Mouse (Mus musculus) testis, postnatal 10 days (tissue): Measurements from ENCODE around the gene Tuba3a.

Source experiments
- DNase-seq: peaks from one replicate; pipeline ENCODE4 v3.0.0; 2021; ENCODE audit warnings: low spot score

Tuba3a gene

DNA sequence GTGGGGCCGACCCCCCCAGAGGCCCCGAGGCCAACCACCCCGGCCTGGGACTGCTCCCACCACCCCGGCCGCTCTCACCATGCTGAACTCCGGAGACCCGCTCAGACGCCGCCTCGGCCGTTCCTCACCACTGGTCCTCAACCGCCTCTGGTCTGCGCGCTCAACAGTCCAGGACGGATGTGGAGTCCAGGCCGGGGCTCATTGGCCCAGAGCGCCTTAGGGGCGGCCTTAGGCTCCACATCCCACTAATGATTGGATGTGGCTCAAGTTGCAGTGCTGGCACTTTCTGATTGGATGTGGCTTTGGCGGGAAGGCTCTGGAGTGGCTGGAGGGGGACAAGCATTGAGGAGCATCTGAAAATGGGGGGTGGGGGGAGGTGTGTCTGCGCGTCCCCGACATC lies at the start of gene Tuba3a:
Tuba3a (minus strand) TSS at position 153 of the 400 bp plus-strand sequence.
- no peak for DNase-seq

DNA sequence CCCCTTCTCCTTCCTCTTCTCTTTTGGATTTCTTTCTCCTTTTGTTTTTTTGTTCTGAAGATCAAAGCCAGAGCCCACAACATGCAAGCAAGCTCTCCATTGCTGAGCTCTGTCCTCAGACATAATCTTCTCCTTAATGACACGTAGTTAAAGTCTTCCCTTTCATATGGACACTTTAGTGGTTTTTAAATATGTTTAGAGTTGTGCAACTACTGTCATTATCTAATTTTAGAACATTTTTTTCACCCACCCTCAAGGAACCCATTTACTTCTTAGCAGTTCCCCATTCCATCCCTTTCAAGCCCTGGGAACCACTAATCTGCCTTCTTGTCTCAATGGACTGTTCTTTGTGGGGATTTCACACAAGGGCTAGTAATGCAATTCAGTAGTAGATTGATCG lies 48.5 kb upstream of the Tuba3a start:
- no peak for DNase-seq

GRCm38 (mm10) chr6:125333112-125333899 lies 47.5 kb upstream of the Tuba3a start:
- no peak for DNase-seq

GRCm38 (mm10) chr6:125330626-125331326 lies 44.9 kb upstream of the Tuba3a start:
- peak; percentile 93 for DNase-seq

DNA sequence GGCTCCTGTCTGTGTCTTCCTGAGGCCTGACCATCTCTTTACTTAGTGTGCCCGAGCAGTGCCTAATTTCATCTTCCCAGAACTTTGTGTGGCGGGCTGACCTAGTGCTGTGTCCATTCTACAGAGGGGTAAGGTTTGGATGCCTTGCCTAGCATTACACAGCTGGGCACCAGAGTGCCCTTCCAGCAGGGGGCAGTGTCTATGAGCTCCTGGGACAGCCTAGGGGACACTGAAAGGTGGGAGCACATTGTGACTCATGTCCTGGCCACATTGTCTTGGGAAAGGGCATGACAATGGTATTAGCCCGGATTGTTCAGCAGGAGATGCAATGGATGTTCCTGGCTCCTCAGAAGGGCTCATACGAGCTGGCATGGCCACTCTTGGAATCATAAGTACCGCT lies 42.4 kb upstream of the Tuba3a start:
- DNase-seq = no peak

- no peak for DNase-seq
These were observed 39.5 kb upstream of the Tuba3a start for GRCm38 (mm10) chr6:125325337-125325736.

- no peak for DNase-seq
These were observed 37.7 kb upstream of the Tuba3a start for GRCm38 (mm10) chr6:125323547-125323946.

GRCm38 (mm10) chr6:125322794-125323193 lies 37.0 kb upstream of the Tuba3a start:
- no peak for DNase-seq

GRCm38 (mm10) chr6:125321114-125321855 lies 35.4 kb upstream of the Tuba3a start:
- DNase-seq = no peak

DNA sequence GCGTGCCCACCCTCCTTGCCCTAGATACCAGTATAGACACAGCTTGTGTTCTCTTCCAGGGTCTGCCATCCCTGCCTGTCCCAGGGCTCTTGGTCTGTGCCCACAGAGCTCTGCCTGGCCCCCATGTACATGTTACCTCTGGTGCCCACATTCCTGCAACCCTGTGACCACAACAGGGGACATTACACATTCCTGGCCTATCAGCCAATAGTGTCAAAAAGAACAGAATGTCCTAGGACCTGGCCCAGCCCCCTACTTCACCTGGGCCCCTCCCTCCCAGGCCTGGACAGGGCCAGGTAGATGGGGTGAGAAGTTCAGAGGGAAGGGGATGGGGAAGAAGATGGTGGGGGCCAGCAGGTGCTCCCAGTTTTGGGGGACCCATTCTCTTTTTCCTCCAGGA lies 34.5 kb upstream of the Tuba3a start, which contains the start of gene Scnn1a:
Scnn1a (plus strand) TSS at position 337 of the 400 bp plus-strand sequence.
- DNase-seq = no peak

DNA sequence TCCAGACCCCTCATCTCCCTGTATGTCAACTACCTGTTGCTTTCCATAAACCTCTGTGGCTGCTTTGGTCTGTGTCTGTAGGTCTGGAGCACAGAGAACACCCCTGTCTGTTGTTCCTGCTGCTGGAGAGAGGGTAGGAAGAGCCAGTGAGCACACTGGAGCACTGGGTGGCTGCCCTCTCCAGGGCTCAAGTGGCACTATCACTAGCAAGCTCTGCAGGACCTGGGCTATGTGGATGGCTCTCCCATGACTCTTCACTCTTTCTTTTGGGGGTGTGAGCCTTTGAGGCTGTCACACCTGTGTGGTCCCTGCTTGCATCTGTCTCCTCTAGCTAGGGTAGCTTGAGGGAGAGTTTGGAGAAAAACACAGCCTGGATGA lies 34.1 kb upstream of the Tuba3a start:
- DNase-seq = no peak

DNA sequence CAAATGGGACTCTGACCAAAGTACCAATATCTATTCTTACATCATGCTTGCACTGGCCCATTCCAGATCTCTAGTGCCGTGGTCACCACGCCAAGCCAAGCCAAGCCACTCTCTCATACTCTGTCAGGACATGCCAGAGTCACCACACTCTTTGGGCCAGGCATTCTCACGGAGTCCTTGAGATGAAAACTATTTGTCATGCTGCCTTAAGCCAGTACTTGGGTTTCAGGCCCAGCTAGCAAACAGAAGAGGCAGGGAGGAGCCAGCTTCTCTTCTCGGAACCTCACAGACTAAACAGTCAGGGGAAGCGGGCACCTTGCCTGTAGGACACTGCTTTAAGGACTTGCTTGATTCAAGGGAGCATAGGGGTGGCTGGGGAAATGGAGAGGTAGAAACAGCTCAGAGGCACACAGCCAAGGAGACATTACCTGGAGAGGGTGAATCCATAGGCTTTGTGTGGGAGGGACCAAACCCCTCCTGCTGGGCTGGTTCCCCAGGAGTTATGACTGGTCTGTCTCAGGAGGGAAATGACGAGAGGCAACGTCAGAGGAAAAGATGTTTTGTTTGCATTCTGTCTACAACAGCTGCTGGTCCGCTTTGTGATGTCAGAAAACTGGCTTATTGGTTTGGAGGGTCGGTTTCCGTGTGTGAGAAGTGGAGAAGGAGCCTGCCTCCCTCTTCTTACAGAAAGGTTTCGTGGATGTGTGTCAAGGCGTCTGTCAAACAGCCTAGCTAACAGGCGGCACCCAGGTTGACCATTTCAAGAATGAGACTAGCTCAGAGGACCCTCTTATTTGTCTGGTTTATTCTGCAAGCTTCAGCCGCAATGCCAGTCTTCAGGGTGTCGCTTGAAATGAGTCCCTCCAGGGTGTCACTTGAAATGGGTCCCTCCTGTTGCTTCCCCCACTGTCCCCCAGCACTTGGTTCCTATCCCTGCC lies 33.4 kb upstream of the Tuba3a start:
- no peak for DNase-seq

DNA sequence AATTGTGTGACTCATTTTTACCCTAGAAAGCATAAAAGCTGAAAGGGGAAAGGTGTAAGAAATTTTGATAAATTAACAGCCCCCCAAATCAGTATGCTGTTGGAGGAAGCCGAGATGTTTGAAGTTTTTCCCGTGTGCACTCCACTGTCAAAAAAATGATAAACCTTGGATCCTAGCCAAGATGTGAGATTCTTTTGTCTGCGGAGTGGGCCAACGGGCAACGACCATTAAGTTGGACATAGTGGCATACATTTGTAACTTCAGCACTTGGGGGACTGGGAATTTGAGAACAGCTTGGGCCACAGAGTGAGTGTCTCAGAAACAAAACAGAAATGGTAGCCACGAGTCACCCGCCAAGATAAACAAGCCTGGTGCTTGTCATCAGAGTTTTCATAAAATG lies 31.2 kb upstream of the Tuba3a start:
- no peak for DNase-seq

- no peak for DNase-seq
These were observed 28.9 kb upstream of the Tuba3a start for GRCm38 (mm10) chr6:125314746-125315145.

DNA sequence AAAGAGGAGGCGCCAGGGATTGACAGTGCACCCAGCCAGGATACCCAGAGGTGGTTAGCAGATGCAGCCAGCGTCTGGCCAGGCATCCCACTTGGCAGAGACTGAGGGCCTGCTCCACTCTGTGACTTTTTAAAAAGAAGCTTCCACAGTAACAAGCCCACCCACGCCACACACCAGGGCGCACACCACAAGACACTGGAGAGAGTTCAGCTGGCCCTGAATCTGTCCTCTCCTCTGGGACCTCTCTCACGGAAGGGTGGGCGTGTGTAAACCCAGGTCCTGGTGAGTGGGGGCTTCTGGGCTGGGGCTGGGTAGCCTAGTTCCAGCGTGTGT lies 28.4 kb upstream of the Tuba3a start:
- no peak for DNase-seq

DNA sequence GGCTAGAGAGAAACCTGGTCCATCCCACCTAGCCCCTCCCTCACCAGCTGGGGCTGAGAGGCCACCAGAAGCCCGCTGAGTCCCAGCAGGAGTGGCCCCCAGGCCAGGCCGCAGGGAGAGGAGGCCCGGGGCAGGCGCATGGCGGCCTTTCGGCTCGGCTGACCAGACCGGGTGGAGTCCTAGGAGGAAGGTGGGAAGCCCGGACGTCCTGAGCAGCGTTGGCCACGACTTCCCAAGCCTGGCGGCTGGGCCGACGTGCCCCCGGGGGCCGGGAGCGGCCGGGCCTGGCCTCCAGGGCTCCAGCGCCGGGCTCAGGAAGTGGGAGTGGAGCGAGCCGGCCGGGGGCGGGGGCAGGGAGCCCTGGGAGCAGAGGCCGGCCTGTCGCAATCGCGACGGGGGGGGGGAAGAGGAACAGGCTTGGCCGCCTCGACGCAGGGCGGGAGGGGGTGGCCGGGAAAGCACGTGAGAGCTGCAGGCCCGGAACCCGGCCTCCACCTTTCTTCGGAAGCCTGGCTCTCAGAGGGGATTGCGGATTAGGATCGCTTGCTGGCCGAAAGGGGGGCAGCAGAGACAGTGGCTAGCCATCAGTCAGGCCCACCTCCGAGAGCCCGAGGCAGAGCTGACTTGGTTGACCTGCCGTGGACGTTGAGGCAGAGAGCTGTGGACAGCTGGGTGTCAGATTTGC lies 27.8 kb upstream of the Tuba3a start, which contains the start of gene Ltbr:
Ltbr (minus strand) TSS at position 340 of the 685 bp plus-strand sequence.
- DNase-seq = peak; percentile 89

- no peak for DNase-seq
These were observed 26.9 kb upstream of the Tuba3a start for GRCm38 (mm10) chr6:125312581-125313355.

GRCm38 (mm10) chr6:125312171-125312570 lies 26.3 kb upstream of the Tuba3a start:
- no peak for DNase-seq

- no peak for DNase-seq
These were observed 23.6 kb upstream of the Tuba3a start for GRCm38 (mm10) chr6:125309406-125309805.

GRCm38 (mm10) chr6:125308921-125309320 lies 23.1 kb upstream of the Tuba3a start:
- no peak for DNase-seq
